Mouse (Mus musculus) olfactory bulb, adult 2 months (tissue): ENCODE data around the gene Ntm. TPM values are rescaled to one million over a fixed set of nuclear protein-coding genes. Genes with fewer than 3 reads are reported as not detected.

ENCODE experiments used
- H3K27ac ChIP-seq: fragments of 200-500 bp; 2 replicates; pipeline ENCODE4 v1.5.1; 2012; ENCODE audit warnings: low read depth, low read length; ENCODE audit not compliant: insufficient read depth
- H3K4me1 ChIP-seq: fragments of 200-500 bp; 2 replicates; pipeline ENCODE4 v1.6.1; 2012; ENCODE audit warnings: low read length; ENCODE audit not compliant: control insufficient read depth, insufficient read depth
- H3K4me3 ChIP-seq: fragments of 200-500 bp; 2 replicates; pipeline ENCODE4 v1.5.1; 2012; ENCODE audit warnings: mild to moderate bottlenecking, low read depth, low read length, moderate library complexity; ENCODE audit not compliant: insufficient read depth
- CTCF ChIP-seq: fragments of 200-500 bp; IDR thresholded peaks from 2 replicates; pipeline ENCODE4 v1.5.1; 2012; ENCODE audit warnings: low read depth, mild to moderate bottlenecking, low read length, moderate library complexity; ENCODE audit not compliant: insufficient read depth
- POLR2A ChIP-seq: fragments of 200-500 bp; IDR thresholded peaks from 2 replicates; pipeline ENCODE4 v1.6.1; 2012; ENCODE audit warnings: mild to moderate bottlenecking, low read depth, low read length, moderate library complexity; ENCODE audit not compliant: insufficient read depth
- WGBS: fragments of 180-500 bp; shearing (Covaris S2); methylation state at CpG from one replicate; pipeline ENCODE4 v1.1.7; 2018; 5-methylcytosine and 5-hydroxymethylcytosine counted together
- polyA plus RNA-seq: library from polyadenylated mRNA; stranded (reverse); fragments of >200 nt; gene quantifications from 2 replicates; pipeline ENCODE4 v1.2.4, GENCODE M21; 2012; ENCODE audit warnings: low replicate concordance; ENCODE audit not compliant: missing spikeins, insufficient read depth, insufficient read length

Ntm gene
- polyA plus RNA-seq, 1 experiment, result not detected

DNA sequence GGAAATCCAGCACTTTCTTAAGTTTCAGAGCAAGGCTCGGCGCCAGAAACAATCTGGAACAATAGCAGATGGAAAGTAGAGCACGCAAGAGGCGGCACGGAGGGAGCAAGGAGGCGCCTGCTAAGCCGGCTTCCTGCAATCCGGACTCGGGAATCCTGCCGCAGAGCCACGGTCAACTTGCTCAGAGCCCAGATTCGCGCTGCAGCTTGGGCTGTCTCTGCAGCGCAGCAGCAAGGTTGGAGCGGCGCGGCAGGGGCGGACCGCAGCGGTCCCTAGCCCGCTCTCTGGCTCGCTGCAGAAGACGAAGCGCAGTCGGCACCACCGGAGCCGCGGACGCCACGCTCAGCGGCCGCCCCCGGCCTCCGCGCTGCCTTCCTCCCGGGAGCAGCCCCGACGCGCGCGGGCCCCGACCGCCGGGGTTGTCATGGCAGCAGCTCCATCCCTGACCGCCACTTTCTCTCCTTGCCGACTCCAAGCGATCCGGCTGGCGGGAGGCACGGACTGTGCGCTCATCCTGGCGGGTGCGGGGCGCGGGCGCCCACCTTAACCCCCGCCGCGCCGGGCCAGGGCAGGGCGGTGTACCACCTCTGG, 550.7 kb downstream of the Ntm start:
- peak overlapping the region; percentile 89 for H3K27ac ChIP-seq
- no peaks in the 10 kb centered on the region for H3K4me1 ChIP-seq
- WGBS, result under 1% methylated on average over 60 of the region's 61 CpGs
- TF ChIP-seq POLR2A (peak; percentile 31; the same call in 1 of the 2 replicates), CTCF (no peak)
- peak overlapping the region; percentile 66 for H3K4me3 ChIP-seq

GRCm38 (mm10) chr9:29411408-29412180, 551.3 kb downstream of the Ntm start:
- Histone ChIP-seq H3K27ac (peak overlapping the region; percentile 89), H3K4me3 (peak overlapping the region; percentile 66), H3K4me1 (0 out of 2 replicates have a peak, but pooled peaks cover 1% of the 10 kb centered on the region)
- TF ChIP-seq POLR2A (no peak), CTCF (no peak; the same call in 1 of the 2 replicates)
- under 1% methylated on average over 40 of the region's 40 CpGs for WGBS

- Histone ChIP-seq H3K4me1 (0 out of 2 replicates have a peak, but pooled peaks cover 2% of the 10 kb centered on the region), H3K27ac (peak overlapping the region; percentile 89), H3K4me3 (peak overlapping the region; percentile 66)
- TF ChIP-seq POLR2A, result no peak
- TF ChIP-seq CTCF, result no peak
- WGBS, result 12% methylated on average over 10 of the region's 10 CpGs
Measured at GRCm38 (mm10) chr9:29410728-29411407, 552.1 kb downstream of the Ntm start.

DNA sequence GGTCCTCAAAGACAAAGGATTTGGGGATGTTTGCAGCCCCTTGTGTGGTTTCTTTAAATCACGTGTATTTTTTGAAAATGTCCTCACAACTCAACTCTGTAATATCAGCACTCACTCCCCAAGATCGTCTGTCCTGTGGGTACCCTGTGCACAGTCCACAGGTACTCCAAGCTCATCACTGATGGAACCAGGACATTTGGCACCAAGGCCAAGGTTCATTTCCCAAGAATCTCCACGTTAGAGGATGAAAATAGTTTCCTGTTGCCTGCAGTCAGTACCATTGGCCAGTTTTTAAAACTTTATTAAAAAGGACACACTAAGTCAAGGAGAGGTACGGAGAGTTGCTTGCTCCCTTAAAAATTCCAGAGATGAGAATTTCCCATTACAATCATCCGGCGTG, 552.7 kb downstream of the Ntm start:
- Histone ChIP-seq H3K4me1 (0 out of 2 replicates have a peak, but pooled peaks cover 2% of the 10 kb centered on the region), H3K27ac (peak overlapping the region; percentile 89), H3K4me3 (peak overlapping the region; percentile 66)
- TF ChIP-seq CTCF, result no peak
- TF ChIP-seq POLR2A, result no peak
- 22% methylated on average over 6 of the region's 6 CpGs for WGBS

DNA sequence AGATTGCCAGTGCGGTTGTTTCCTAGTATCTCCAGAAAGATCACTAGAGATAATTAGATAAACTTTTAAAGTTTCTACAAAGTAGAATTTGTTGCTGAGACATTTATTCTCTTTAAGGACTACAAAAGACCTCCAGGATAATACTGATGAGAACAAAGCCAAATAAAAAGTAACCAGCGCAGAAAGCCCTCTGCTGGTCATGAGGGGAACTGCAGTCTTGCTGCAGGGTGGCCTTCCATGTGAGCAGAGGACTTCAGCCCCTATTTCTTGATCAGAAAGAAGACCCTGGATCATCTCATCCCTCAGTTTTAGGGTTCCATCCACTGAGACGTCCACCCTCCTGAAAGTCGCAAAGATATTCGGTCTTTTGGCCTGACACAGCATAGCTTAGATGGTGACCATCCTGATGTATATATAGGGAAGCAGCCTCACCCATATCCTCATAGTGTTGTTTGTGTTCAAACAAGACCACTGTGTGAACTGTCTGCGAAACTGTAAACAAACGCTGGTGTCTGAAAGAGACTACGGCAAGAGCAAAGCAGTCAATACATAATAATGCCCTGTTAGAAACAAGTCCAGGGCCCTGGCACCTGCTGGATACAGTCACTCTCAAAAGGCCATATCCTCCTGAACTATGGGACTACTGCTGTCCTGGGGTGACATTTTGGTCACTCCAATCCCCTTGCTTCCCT, 553.6 kb downstream of the Ntm start:
- TF ChIP-seq POLR2A, result no peak
- TF ChIP-seq CTCF, result peak; percentile 78; the same call in 1 of the 2 replicates
- Histone ChIP-seq H3K4me1 (0 out of 2 replicates have a peak, but pooled peaks cover 2% of the 10 kb centered on the region), H3K27ac (peak overlapping the region; percentile 19), H3K4me3 (peak overlapping the region; percentile 29)
- WGBS, result 60% methylated on average over 8 of the region's 8 CpGs

- TF ChIP-seq CTCF (no peak), POLR2A (no peak)
Measured at GRCm38 (mm10) chr9:29407954-29408353, 555.0 kb downstream of the Ntm start.

GRCm38 (mm10) chr9:29406973-29407372, 556.0 kb downstream of the Ntm start:
- Histone ChIP-seq H3K27ac (no peak overlapping the region), H3K4me1 (0 out of 2 replicates have a peak, but pooled peaks cover 2% of the 10 kb centered on the region), H3K4me3 (no peak overlapping the region)
- 92% methylated on average over 2 of the region's 2 CpGs for WGBS
- no peak for TF ChIP-seq CTCF
- no peak for TF ChIP-seq POLR2A

More at GRCm38 (mm10) chr9:29407954-29408353, 555.0 kb downstream of the Ntm start:
- no peak overlapping the region for H3K27ac ChIP-seq
- 0 out of 2 replicates have a peak, but pooled peaks cover 2% of the 10 kb centered on the region for H3K4me1 ChIP-seq
- H3K4me3 ChIP-seq, result no peak overlapping the region

DNA sequence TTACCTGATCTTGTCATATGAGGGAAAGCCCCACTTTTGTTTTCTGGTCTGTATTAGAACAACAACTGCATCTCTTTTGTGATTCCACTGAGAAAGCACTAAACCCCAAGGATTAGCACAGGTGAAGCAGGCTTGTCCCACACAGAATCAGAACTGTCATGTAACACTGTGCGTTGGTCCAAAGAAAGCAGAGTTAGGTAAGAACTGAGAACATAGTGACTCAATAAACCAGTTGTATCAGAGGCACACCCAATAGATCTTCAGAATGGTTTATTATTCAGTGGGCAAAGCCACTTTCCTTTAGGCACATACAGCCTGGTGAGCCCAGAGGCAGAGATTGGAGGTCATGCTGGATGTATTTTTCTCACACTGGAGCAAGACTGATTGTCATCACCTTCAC, 556.9 kb downstream of the Ntm start:
- Histone ChIP-seq H3K27ac (no peak overlapping the region), H3K4me1 (0 out of 2 replicates have a peak, but pooled peaks cover 2% of the 10 kb centered on the region), H3K4me3 (no peak overlapping the region)
- no peak for TF ChIP-seq POLR2A
- no peak for TF ChIP-seq CTCF
- 96% methylated on average over 1 of the region's 1 CpGs for WGBS

- WGBS, result 70% methylated on average over 8 of the region's 8 CpGs
- no peak overlapping the region for H3K4me3 ChIP-seq
- H3K4me1 ChIP-seq, result no peaks in the 10 kb centered on the region
- TF ChIP-seq POLR2A (no peak), CTCF (no peak)
- H3K27ac ChIP-seq, result no peak overlapping the region
Measured at GRCm38 (mm10) chr9:29400151-29400550, 562.8 kb downstream of the Ntm start.
